Mouse (Mus musculus) urinary bladder, postnatal 25 days (tissue): ENCODE results near the gene Dhrs7.

Source experiments
- DNase-seq: peaks from one replicate; pipeline ENCODE4 v3.0.0; 2022; ENCODE audit warnings: low spot score

Gene Dhrs7

DNA sequence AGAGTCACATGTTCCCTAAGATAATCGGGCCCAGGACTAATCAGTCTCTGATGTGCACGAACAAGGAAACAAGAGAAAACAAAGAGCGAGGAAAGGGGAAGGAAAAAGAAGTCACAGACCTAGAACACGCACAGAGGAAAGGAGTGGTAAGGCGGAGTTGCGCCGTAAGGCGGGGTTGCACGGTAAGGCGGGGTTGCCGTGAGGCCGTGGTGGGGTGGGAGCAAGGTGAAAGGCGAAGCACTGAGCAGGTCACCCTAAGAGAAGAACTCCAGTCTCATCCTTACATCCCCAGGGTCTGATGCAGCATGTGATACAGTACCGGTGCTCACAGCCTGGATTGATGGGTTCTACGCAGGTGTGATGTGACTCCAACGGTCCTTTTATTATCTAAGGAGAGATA, 8.9 kb downstream of the Dhrs7 start:
- DNase-seq, result no peak

DNA sequence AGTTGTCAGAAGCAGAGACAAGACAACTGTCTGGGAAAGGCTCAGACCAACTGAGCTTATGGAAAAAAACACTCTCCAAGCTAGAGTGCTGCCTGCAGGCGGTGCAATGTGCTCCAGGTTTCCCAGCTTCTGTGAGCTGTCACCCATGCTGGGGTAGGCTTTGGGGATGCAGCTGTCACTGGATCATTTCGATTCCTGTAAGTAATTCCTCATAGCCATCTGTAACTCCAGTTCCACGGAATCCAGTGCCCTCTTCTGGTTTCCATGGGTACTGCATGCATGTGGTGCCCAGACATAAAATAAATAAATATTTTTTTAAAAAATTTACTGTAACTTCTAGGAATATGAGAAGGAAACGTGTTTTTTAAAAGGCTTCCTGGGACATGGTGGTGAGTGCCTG, 10.0 kb downstream of the Dhrs7 start:
- DNase-seq, result peak; percentile 57

DNA sequence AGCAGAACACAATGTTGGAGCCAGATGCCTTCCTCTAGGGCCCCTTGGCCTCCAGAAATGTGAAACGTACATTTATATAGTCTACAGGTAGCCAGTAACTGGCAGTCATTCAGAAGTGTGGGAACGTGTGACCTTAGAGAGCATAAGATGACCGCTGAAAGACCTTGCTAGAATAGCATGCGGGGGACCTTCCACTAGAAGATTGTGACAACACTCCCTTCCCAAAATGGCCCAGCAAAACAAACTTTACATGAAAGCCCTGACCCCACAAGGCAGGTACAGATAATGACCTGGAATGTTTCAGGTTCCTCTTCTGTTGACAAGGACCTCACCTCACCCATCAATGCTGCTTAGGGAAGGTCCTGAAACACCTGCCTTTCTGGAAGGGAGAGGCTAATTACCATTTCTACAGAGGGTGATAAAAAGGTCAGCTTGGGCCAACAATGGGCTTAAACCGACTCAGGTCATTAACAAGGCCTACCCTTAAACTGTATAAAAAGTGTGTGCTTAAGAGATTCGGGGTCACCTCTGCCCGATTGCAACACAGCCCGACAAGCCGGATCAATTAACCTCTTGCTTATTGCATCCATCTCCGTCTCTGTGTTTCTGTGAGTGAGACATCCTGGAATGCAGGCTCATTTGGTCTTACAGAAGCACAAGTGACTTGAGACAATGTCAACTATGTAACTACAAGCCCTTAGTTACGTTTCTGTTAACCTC, 14.9 kb downstream of the Dhrs7 start, which contains the start of gene Gm4756:
Gm4756 (minus strand) TSS at position 51 of the 720 bp plus-strand sequence.
- no peak for DNase-seq

DNA sequence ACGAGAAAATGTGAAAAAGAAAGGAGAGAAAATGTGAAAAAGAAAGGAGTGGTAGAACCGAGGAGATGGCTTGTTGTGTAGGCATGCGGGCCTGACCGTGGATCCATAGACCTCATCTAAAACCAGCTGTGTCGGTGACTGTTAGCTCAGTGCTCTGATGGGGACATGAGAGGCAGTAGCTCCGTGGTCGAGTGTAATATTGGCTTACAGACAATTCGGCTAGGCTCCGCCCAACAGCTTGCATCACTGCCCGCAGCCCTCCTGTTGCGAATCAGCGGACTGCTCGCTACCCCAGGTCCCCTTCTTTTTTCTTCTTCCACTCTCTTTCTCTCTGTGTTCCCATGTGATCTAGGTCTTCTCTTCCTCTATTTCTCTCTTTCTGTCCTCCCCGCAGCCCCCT, 15.8 kb downstream of the Dhrs7 start:
- no peak for DNase-seq

DNA sequence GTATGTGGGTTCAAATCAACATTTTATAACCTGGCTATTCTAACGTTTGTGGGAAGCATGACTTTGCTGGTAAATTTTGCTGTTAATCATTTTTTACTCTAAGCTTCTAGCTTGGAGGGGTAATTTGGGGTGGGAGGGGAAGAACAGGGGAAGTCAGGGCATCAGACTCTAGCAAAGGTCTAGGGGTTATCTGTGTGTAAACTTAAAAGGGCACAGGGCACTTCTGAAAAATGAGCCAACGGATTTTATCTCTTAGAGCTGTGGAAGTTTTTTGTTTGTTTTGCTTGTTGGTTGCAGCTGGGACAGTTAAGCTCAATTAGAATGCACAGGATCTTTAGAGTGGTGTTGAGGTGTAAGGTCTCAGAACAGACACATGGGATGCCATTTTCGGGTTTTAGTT, 26.7 kb downstream of the Dhrs7 start:
- no peak for DNase-seq

DNA sequence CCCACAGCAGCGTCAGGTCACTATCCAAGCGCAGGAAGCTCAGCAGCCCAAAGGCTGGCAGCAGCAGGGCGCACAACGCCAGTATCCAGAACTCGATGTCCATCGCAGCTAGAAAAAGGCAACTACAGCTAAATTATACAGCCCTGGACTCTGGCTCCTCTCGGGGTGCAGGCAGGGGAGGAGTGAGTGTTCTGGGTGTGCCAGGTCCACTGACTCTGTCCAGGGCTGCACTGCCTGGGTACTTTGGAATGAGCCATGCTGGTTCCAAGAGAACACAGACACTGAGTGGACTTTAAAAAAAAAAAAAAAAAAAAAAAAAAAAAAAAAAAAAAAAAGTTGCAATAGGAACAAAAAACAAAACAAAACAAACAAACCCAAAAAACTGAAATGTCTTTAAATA, 36.0 kb downstream of the Dhrs7 start:
- no peak for DNase-seq

DNA sequence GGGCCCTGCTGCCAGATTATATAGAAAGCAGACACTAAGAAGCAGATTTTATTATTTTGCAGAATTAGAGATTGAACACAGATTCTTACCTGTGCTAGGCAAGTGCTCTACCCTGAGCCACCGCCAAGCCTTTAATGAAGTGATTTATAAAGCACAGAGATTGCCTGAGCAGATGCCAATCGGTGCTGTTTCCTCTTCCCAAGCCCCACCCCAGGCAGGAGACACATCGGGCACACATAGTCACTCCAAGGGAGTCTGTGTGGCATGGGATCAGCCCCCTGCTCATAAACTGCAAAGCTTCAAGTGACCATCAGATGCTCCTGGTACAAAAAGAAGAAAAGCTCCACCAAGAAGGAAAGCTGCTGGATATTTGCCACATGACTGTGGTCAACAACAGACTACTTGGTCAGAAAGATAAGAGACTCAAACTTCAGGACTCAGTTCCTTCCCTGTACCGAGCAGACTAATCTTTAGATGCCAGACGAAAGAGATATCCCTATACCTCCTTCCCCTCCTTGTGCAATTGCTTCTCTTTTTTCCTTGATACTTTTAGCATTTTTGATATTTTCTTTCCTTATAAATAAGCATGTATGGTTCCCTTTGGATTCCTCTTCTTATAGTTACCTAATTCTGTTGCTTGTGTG, 41.7 kb downstream of the Dhrs7 start:
- no peak for DNase-seq

DNA sequence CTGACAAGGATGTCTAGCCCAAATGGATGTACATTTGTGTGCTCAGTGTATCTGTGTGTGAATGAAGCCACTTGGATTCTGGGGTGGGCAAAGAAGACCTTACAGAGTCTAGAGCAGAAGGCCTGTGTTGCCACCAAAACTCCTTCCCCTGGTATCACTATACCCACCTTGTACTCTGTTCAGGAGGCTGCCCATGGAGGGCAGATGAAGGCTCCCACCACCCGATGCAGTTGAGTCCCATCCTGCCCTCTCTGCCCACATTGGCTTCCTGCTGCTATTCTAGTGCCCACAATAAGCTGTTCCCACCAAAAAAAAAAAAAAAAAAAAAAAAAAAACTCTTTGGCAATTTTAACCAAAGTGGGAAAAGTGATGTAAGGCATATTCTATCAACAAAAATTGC, 43.3 kb downstream of the Dhrs7 start:
- DNase-seq, result no peak

DNA sequence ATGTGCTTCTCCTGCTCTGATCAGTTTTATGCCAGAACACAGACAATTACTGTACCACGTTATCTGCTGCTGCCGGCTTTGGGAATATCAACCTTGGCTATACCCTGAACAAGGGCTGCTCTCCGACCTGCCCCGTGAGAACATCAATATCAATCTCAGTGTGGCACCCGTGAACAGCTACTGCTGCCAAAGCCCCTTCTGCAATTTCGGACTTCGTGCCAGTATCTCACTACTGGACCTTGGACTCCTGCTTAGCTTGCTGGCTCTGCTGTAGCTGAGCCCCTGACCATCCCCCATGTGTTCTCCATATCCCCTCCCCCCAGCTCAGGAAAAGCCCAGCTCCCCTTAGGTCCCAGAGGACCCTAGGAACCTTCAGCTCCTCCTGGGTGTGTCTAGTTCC, 43.9 kb downstream of the Dhrs7 start:
- no peak for DNase-seq

DNA sequence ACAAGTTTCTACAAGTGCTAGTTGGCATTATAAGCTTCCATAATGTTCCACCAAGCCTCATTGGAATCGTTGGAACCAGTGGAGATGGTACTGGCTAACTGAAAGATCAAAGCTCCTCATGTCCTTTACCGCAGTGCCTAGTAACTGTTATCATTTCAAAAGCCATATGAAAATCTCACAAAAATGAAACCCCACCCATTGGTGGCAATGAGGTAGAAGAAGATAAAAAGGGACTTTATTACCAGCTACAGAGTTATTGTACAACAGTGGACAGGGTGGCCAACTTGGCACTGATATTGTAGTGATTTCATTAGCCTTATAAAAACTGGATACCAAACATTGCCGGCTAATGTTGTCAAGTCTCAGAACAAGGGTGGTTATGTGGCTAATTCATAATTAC, 52.7 kb downstream of the Dhrs7 start:
- no peak for DNase-seq
